Mouse (Mus musculus) midbrain, embryonic 16.5 days (tissue): ENCODE measurements at regions not wholly inside any gene's neighbourhood (a gene's known extent, or its start where the extent isn't known, plus 50 kb on each side); places are given as distances from the start of the nearest gene placed in this dataset.

ENCODE experiments used
- ATAC-seq: fragments of 200-750 bp; cut with Nextera tagmentation; 2 replicates; pipeline ENCODE4 v1.8.0; 2017; ENCODE audit warnings: moderate TSS enrichment
- H3K27ac ChIP-seq: fragments of 300-500 bp; sonication (generic); 2 replicates; pipeline ENCODE4 v1.5.1; 2014; ENCODE audit warnings: mild to moderate bottlenecking, low read length, mixed read lengths
- H3K27me3 ChIP-seq: fragments of 300-500 bp; sonication (generic); 2 replicates; pipeline ENCODE4 v1.6.1; 2014; ENCODE audit warnings: low read depth, low read length, mixed read lengths; ENCODE audit not compliant: control insufficient read depth, insufficient read depth
- H3K36me3 ChIP-seq: fragments of 300-500 bp; sonication (generic); 2 replicates; pipeline ENCODE4 v1.6.1; 2014; ENCODE audit warnings: mild to moderate bottlenecking, low read length, moderate library complexity, mixed read lengths; ENCODE audit not compliant: control insufficient read depth, insufficient read depth
- H3K4me1 ChIP-seq: fragments of 300-500 bp; sonication (generic); 2 replicates; pipeline ENCODE4 v1.6.1; 2014; ENCODE audit warnings: mild to moderate bottlenecking, low read length, mixed read lengths; ENCODE audit not compliant: control insufficient read depth, insufficient read depth
- H3K4me2 ChIP-seq: fragments of 300-500 bp; sonication (generic); 2 replicates; pipeline ENCODE4 v1.6.1; 2014; ENCODE audit warnings: mild to moderate bottlenecking, low read length, mixed read lengths
- H3K4me3 ChIP-seq: fragments of 300-500 bp; sonication (generic); 2 replicates; pipeline ENCODE4 v1.5.1; 2014; ENCODE audit warnings: low read depth, mild to moderate bottlenecking, low read length, moderate library complexity, mixed read lengths
- H3K9ac ChIP-seq: fragments of 300-500 bp; sonication (generic); 2 replicates; pipeline ENCODE4 v1.6.1; 2014; ENCODE audit warnings: low read depth, low read length, mixed read lengths
- H3K9me3 ChIP-seq: fragments of 300-500 bp; sonication (generic); replicated peaks from 2 replicates; pipeline ENCODE4 v1.6.1; 2014; ENCODE audit warnings: mild to moderate bottlenecking, low read length, mixed read lengths; ENCODE audit not compliant: control insufficient read depth, poor library complexity, severe bottlenecking
- WGBS: fragments of 180-500 bp; shearing (Covaris S2); extraction: QIAGEN DNeasy Blood & Tissue Kit; methylation state at CpG from one replicate; pipeline ENCODE4 v1.1.7; 2014; 5-methylcytosine and 5-hydroxymethylcytosine counted together

GRCm38 (mm10) chr12:66157630-66158292 lies 126.4 kb downstream of the Rpl10l start:
- Histone ChIP-seq H3K27ac (no peak overlapping the region), H3K4me2 (no peak overlapping the region), H3K9me3 (no peaks in the 10 kb centered on the region), H3K9ac (no peak overlapping the region), H3K27me3 (no peaks in the 10 kb centered on the region), H3K4me3 (no peak overlapping the region), H3K4me1 (no peaks in the 10 kb centered on the region), H3K36me3 (no peaks in the 10 kb centered on the region)
- peak; percentile 42; the same call in 1 of the 2 replicates for ATAC-seq
- WGBS = 8% methylated on average over 3 of the region's 3 CpGs

- Histone ChIP-seq H3K4me3 (no peak overlapping the region), H3K9ac (no peak overlapping the region), H3K4me2 (no peak overlapping the region), H3K36me3 (no peaks in the 10 kb centered on the region), H3K27ac (no peak overlapping the region), H3K4me1 (no peaks in the 10 kb centered on the region), H3K27me3 (no peaks in the 10 kb centered on the region), H3K9me3 (no peaks in the 10 kb centered on the region)
- 50% methylated on average over 3 of the region's 3 CpGs for WGBS
- peak; percentile 51; the same call in 1 of the 2 replicates for ATAC-seq
These were observed 127.1 kb downstream of the Rpl10l start for GRCm38 (mm10) chr12:66156980-66157629.

- 48% methylated on average over 1 of the region's 1 CpGs for WGBS
- H3K4me3 ChIP-seq = no peak overlapping the region
- H3K36me3 ChIP-seq = no peaks in the 10 kb centered on the region
- H3K9ac ChIP-seq = no peak overlapping the region
- H3K4me2 ChIP-seq = no peak overlapping the region
- no peak overlapping the region for H3K27ac ChIP-seq
- no peaks in the 10 kb centered on the region for H3K4me1 ChIP-seq
- ATAC-seq = 0 out of 2 replicates have a peak, but pooled peaks have one; percentile 58
- no peaks in the 10 kb centered on the region for H3K9me3 ChIP-seq
- H3K27me3 ChIP-seq = no peaks in the 10 kb centered on the region
These were observed 153.3 kb downstream of the Rpl10l start for GRCm38 (mm10) chr12:66130909-66131308.

GRCm38 (mm10) chr12:66119565-66119964 lies 164.6 kb downstream of the Rpl10l start:
- no peak overlapping the region for H3K27ac ChIP-seq
- no peaks in the 10 kb centered on the region for H3K4me1 ChIP-seq
- no peaks in the 10 kb centered on the region for H3K27me3 ChIP-seq
- H3K4me3 ChIP-seq = no peak overlapping the region
- H3K9ac ChIP-seq = no peak overlapping the region
- H3K4me2 ChIP-seq = no peak overlapping the region
- ATAC-seq = no peak
- H3K36me3 ChIP-seq = no peaks in the 10 kb centered on the region
- H3K9me3 ChIP-seq = no peaks in the 10 kb centered on the region
- 3% methylated on average over 1 of the region's 1 CpGs for WGBS

- no peak for ATAC-seq
- Histone ChIP-seq H3K27me3 (no peaks in the 10 kb centered on the region), H3K27ac (no peak overlapping the region), H3K9me3 (no peaks in the 10 kb centered on the region), H3K9ac (no peak overlapping the region), H3K4me3 (no peak overlapping the region), H3K36me3 (no peaks in the 10 kb centered on the region), H3K4me2 (no peak overlapping the region), H3K4me1 (no peaks in the 10 kb centered on the region)
- 87% methylated on average over 3 of the region's 3 CpGs for WGBS
These were observed 193.3 kb downstream of the Rpl10l start for GRCm38 (mm10) chr12:66090806-66091447.

GRCm38 (mm10) chr12:66060326-66060725 lies 223.9 kb downstream of the Rpl10l start:
- ATAC-seq = no peak
- no peak overlapping the region for H3K27ac ChIP-seq
- H3K4me3 ChIP-seq = no peak overlapping the region
- no peak overlapping the region for H3K4me2 ChIP-seq
- H3K4me1 ChIP-seq = no peaks in the 10 kb centered on the region
- H3K27me3 ChIP-seq = no peaks in the 10 kb centered on the region
- WGBS = 61% methylated on average over 1 of the region's 1 CpGs
- H3K36me3 ChIP-seq = no peaks in the 10 kb centered on the region
- H3K9ac ChIP-seq = no peak overlapping the region
- no peaks in the 10 kb centered on the region for H3K9me3 ChIP-seq

- Histone ChIP-seq H3K4me3 (no peak overlapping the region), H3K4me2 (no peak overlapping the region), H3K4me1 (no peaks in the 10 kb centered on the region), H3K9me3 (no peaks in the 10 kb centered on the region), H3K36me3 (no peaks in the 10 kb centered on the region), H3K27me3 (no peaks in the 10 kb centered on the region), H3K27ac (no peak overlapping the region), H3K9ac (no peak overlapping the region)
- ATAC-seq = peak; percentile 68; the same call in 1 of the 2 replicates
- WGBS = 59% methylated on average over 2 of the region's 2 CpGs
These were observed 229.0 kb downstream of the Rpl10l start for GRCm38 (mm10) chr12:66055206-66055605.

GRCm38 (mm10) chr12:66048936-66049335 lies 235.3 kb downstream of the Rpl10l start:
- Histone ChIP-seq H3K4me3 (no peak overlapping the region), H3K9me3 (no peaks in the 10 kb centered on the region), H3K4me2 (no peak overlapping the region), H3K4me1 (no peaks in the 10 kb centered on the region), H3K27ac (no peak overlapping the region), H3K9ac (no peak overlapping the region), H3K27me3 (no peaks in the 10 kb centered on the region), H3K36me3 (no peaks in the 10 kb centered on the region)
- ATAC-seq = no peak

GRCm38 (mm10) chr12:66036281-66036680 lies 247.9 kb downstream of the Rpl10l start:
- Histone ChIP-seq H3K4me2 (no peak overlapping the region), H3K9ac (no peak overlapping the region), H3K27me3 (no peaks in the 10 kb centered on the region), H3K36me3 (no peaks in the 10 kb centered on the region), H3K4me3 (no peak overlapping the region), H3K9me3 (no peaks in the 10 kb centered on the region), H3K4me1 (no peaks in the 10 kb centered on the region), H3K27ac (no peak overlapping the region)
- WGBS = 85% methylated on average over 2 of the region's 2 CpGs
- no peak for ATAC-seq
